Mouse (Mus musculus): ENCODE results near the gene Eif3i. TPM values are rescaled to one million over a fixed set of nuclear protein-coding genes. Genes with fewer than 3 reads are reported as not detected.
A peak's percentile ranks its signal among the peaks of the same experiment; 100 is the strongest.

Gene Eif3i
- total RNA-seq (2021) = 100 to 1,000 TPM; 116 to 135 TPM
- long read RNA-seq, experiment 1, transcript Eif3i-201 (11 exons, 1,123 nt) = major isoform, 55 of 101 reads
- long read RNA-seq, experiment 1, partial matches to known transcripts = 42 of 101 reads
- long read RNA-seq, experiment 1, other reads (novel, unspliced or antisense) = 4 of 101 reads
- long read RNA-seq, experiment 2, transcript Eif3i-201 (11 exons, 1,123 nt) = major isoform, 88 of 133 reads
- long read RNA-seq, experiment 2, partial matches to known transcripts = 41 of 133 reads
- long read RNA-seq, experiment 2, other reads (novel, unspliced or antisense) = 4 of 133 reads

- peak; percentile 69 to 75 for DNase-seq
- intact Hi-C loops (cut with DNase I) = loop anchor here (5.0 kb wide), 1 partner anchor 58 kb away; the partner anchor contains the start of gene Hdac1
Observed at GRCm38 (mm10) chr4:129600233-129601158, at the start of gene Eif3i, which contains the start of gene Tmem234. Gene Eif3i, minus strand, starts transcription at chr4:129600648. Gene Tmem234, plus strand, starts transcription at chr4:129600668.

GRCm38 (mm10) chr4:129648656-129649055, 48.2 kb upstream of the Eif3i start:
- intact Hi-C loops (cut with DNase I) = no loop called here

GRCm38 (mm10) chr4:129645204-129645603, 44.8 kb upstream of the Eif3i start:
- intact Hi-C loops (cut with DNase I) = no loop called here
- DNase-seq = no peak

More at GRCm38 (mm10) chr4:129648656-129649055, 48.2 kb upstream of the Eif3i start:
- no peak for DNase-seq

GRCm38 (mm10) chr4:129641756-129642155, 41.3 kb upstream of the Eif3i start:
- no peak for DNase-seq
- intact Hi-C loops (cut with DNase I) = no loop called here

- DNase-seq = peak; percentile 93 to 94
- intact Hi-C loops (cut with DNase I) = no loop called here
Observed at GRCm38 (mm10) chr4:129640638-129641467, 40.4 kb upstream of the Eif3i start, which contains the start of gene Txlna. Gene Txlna, minus strand, starts transcription at chr4:129641065.

GRCm38 (mm10) chr4:129640101-129640637, 39.7 kb upstream of the Eif3i start:
- intact Hi-C loops (cut with DNase I) = no loop called here
- DNase-seq = no peak

- DNase-seq = no peak
- intact Hi-C loops (cut with DNase I) = no loop called here
Observed at GRCm38 (mm10) chr4:129639221-129639620, 38.8 kb upstream of the Eif3i start.

- intact Hi-C loops (cut with DNase I) = no loop called here
- no peak for DNase-seq
Observed at GRCm38 (mm10) chr4:129633852-129634251, 33.4 kb upstream of the Eif3i start.

GRCm38 (mm10) chr4:129631867-129632266, 31.4 kb upstream of the Eif3i start:
- intact Hi-C loops (cut with DNase I) = no loop called here
- DNase-seq = no peak

- intact Hi-C loops (cut with DNase I) = no loop called here
Observed at GRCm38 (mm10) chr4:129630944-129631343, 30.5 kb upstream of the Eif3i start.

GRCm38 (mm10) chr4:129626035-129626434, 25.6 kb upstream of the Eif3i start:
- DNase-seq = no peak
- intact Hi-C loops (cut with DNase I) = no loop called here

More at GRCm38 (mm10) chr4:129630944-129631343, 30.5 kb upstream of the Eif3i start:
- DNase-seq = no peak

GRCm38 (mm10) chr4:129625496-129625895, 25.0 kb upstream of the Eif3i start:
- intact Hi-C loops (cut with DNase I) = no loop called here
- no peak for DNase-seq

- intact Hi-C loops (cut with DNase I) = no loop called here
- DNase-seq = no peak
Observed at GRCm38 (mm10) chr4:129625029-129625370, 24.6 kb upstream of the Eif3i start.

- peak; percentile 64 to 83 for DNase-seq
- intact Hi-C loops (cut with DNase I) = no loop called here
Observed at GRCm38 (mm10) chr4:129624281-129625028, 24.0 kb upstream of the Eif3i start.

GRCm38 (mm10) chr4:129623681-129624091, 23.2 kb upstream of the Eif3i start, which contains the start of gene Ccdc28b:
Gene Ccdc28b, minus strand, starts transcription at chr4:129623947.
- no peak for DNase-seq
- intact Hi-C loops (cut with DNase I) = no loop called here

GRCm38 (mm10) chr4:129622803-129623535, 22.5 kb upstream of the Eif3i start:
- DNase-seq = no peak
- intact Hi-C loops (cut with DNase I) = no loop called here

- DNase-seq = no peak
- intact Hi-C loops (cut with DNase I) = no loop called here
Observed at GRCm38 (mm10) chr4:129622120-129622802, 21.8 kb upstream of the Eif3i start.

GRCm38 (mm10) chr4:129621283-129621841, 20.9 kb upstream of the Eif3i start:
- intact Hi-C loops (cut with DNase I) = no loop called here
- DNase-seq = peak in 1 of 2 experiments; percentile 38
